Mouse (Mus musculus): ENCODE measurements at regions not wholly inside any gene's neighbourhood (a gene's known extent, or its start where the extent isn't known, plus 50 kb on each side); places are given as distances from the start of the nearest gene placed in this dataset.
A peak's percentile ranks its signal among the peaks of the same experiment; 100 is the strongest.

DNA sequence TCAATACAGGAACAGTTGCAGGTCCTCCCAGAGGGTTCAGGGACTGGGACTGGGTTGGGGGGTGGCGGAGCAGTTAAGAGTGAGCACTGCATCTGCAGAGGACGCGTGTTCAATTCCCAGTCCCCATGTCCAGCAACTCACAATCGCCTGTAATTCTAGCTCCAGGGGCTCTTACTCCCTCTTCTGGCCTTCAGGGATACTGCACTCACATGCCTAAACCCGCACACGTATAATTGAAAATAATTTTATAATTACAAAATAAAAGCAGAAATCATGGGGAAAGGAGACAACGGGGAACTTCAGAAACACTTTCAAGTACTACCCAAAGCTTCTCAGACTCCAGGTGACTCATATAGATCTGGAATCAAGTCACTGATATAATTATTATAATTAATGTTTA, 448.8 kb downstream of the Zfp536 start:
- DNase-seq: no peak
- intact Hi-C loops (cut with DNase I): no loop called here

DNA sequence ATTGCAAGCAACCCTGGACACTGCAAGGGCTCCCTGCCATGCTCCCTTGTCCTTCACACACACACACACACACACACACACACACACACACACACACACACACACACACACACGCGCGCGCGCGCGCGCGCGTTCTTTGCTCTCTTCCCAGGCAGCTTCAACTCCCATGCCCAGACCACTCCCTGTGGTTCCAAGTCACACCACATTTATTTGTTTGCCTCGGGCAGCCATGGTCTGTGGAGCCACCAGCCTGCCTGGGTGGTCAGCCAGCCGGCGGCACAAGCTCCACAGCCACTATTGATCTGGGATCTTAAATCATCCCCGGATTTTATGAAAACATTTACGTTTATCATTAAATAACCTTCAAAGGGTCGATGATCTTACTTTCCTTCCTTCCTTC, 440.0 kb downstream of the Zfp536 start:
- no peak for DNase-seq
- intact Hi-C loops (cut with DNase I): no loop called here

GRCm38 (mm10) chr7:37335212-37335611, 438.2 kb downstream of the Zfp536 start:
- no peak for DNase-seq
- intact Hi-C loops (cut with DNase I): no loop called here

GRCm38 (mm10) chr7:37336171-37336850, 437.1 kb downstream of the Zfp536 start:
- intact Hi-C loops (cut with DNase I): no loop called here
- no peak for DNase-seq

DNA sequence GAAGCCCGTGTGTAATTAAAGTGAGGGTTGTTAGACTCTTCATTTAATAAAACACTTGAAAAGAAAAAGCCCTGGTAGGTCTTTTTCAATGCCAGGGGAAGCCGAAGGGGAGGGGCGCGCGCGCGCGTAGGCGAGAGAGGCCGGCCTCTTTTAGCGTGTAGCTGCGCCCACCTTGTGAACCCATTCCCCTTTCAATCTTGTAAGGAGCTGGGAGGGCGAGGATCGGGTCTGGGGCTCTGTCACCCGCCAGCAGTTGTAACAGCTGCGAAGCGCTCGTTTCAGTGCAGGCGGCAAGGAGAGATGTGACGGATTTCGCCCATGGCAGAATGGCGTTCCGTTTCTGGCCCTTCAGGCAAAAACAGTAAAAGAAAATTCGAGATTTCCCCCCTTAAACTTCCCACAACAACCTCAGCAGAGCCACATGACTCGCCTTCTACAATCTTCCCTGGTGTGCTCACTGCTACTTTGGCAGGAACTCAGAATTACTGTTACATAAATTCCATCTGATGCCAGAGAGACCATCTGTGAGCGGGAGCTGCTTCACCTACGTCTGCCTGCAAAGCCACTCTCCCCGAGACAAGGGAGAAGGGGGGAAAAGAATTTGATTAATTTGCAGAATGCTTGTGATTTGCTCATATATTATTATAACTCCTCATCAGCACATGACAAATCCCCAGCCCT, 436.4 kb downstream of the Zfp536 start:
- peak; percentile 24 to 40 for DNase-seq
- intact Hi-C loops (cut with DNase I): no loop called here

DNA sequence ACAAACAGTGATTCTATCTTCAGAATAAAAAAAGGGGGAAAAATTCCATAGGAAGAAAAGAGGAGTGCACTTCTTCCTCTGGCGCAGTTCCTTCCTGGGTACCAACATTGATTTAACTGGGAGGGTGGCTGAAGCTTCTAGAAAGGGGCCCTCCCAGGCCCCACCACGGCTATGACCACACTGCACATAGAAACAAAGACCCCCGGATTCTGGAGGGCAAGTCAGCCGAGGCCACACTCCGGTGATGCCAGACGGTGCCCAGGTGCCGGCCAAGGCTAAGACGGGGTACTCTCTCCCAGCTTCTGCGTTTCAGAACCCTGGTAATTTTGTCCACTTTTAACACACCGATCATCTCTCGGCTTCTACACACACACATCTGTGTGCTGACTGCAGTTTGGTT, 435.8 kb downstream of the Zfp536 start:
- DNase-seq: no peak
- intact Hi-C loops (cut with DNase I): no loop called here

DNA sequence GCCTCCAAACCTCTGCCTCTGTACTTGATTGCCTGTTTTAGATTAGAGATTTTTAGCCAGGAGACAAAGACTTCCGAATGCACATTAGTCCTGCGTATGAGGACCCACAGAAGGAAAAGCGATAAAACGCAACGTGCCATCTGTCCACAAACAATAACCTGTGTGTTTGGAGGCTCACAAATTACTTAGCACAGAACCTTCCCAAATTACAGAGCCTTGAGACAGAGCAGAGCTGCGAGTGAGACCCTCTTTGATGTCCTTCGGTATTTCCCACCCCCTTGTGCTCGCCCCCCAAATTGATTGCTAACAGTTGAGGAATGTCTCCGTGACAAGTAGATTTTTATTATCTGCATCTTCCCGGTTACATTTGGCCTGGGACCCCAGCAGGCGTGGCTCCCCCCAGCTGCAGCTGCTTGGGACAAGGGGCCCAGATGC, 435.4 kb downstream of the Zfp536 start:
- no peak for DNase-seq
- intact Hi-C loops (cut with DNase I): no loop called here

GRCm38 (mm10) chr7:37342613-37343012, 430.8 kb downstream of the Zfp536 start:
- intact Hi-C loops (cut with DNase I): loop anchor here (10.0 kb wide), 2 partner anchors 368 to 958 kb away; no protein-coding TSS in a partner anchor
- no peak for DNase-seq

DNA sequence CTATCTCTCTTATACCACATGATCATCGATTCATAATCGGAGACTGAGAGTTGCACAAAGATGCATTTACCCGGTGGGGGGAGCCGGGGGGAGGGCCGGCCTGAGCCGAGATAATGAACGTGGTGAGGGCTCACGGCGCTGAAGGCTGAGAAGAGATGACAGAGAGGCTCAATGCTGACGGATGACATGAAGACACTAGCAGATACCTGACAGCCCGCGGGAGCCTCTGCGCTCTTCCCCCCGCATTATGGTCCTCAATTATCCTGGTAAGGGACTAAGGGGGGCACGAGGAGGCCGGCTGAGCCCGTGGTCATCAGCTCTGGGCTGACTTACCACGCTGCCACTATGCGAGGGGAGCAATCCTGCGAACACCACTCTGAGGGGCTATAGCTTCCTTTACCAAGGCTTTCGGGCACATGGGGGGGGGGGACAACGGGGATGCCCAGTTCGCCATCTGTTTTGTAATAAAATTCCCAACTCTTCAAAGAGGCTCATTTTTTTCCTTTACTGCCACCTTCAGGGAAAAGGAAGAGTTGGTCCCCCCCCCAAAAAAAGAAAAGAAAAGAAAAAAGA, 430.3 kb downstream of the Zfp536 start:
- no peak for DNase-seq
- intact Hi-C loops (cut with DNase I): loop anchor here (10.0 kb wide), 2 partner anchors 368 to 958 kb away; no protein-coding TSS in a partner anchor

DNA sequence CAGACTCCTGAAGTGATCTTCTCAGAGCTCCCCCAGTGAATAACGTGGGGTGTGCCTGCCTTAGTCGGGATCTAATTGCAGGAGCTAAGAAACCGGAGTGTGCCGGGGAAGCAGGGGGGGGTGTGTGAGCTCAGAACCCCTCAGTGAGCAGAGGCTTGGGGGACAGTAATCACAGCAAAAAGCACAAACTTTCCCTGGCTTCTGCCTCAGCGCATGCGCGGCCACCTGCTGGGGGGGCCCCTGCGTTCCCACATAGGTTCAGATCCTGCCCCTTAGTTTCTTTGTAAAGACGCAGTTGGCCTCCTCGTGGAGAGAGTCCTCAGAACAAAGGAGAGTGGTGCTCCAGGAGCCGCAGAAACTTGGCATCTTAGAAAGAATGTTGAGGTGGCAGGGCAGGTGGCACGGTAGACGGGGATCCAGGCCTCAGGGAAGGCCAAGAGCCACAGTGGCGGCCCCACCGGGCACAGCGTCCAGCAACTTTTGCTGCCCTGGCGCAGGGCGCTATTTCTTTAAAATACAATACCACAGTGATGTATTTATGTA, 429.7 kb downstream of the Zfp536 start:
- intact Hi-C loops (cut with DNase I): loop anchor here (10.0 kb wide), 2 partner anchors 369 to 959 kb away; no protein-coding TSS in a partner anchor
- DNase-seq: no peak

GRCm38 (mm10) chr7:37346041-37346440, 427.4 kb downstream of the Zfp536 start:
- intact Hi-C loops (cut with DNase I): loop anchor here (1.0 to 10.0 kb wide), 5 partner anchors 371 to 1443 kb away; partner anchors contain the start of gene Tshz3

GRCm38 (mm10) chr7:37357647-37358395, 415.6 kb downstream of the Zfp536 start:
- intact Hi-C loops (cut with DNase I): loop anchor here (1.0 to 10.0 kb wide), 5 partner anchors 1456 to 1707 kb away; no protein-coding TSS in a partner anchor
- peak; percentile 92 to 95 for DNase-seq

More at GRCm38 (mm10) chr7:37346041-37346440, 427.4 kb downstream of the Zfp536 start:
- peak; percentile 66 to 82 for DNase-seq

DNA sequence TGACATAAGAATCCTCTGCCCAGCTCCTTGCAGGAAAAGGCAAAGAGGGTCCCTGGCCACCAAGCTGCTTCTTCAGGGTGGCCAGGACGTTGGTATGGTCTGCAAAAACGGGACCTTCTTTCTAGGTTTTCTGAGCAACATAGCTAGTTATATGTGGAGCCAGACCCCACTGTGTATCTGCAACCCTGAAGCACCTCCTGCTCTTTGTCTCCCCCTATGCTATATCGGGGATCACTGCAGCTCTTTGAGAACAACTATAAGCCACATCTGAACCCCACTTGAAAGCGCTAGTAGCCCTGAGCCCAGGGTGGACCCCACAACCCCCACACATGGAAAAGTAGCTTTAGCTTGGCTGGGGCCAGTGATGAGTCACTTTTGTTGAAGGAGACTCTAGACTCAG, 414.9 kb downstream of the Zfp536 start:
- no peak for DNase-seq
- intact Hi-C loops (cut with DNase I): loop anchor here (5.0 to 10.0 kb wide), 3 partner anchors 1476 to 1674 kb away; no protein-coding TSS in a partner anchor

DNA sequence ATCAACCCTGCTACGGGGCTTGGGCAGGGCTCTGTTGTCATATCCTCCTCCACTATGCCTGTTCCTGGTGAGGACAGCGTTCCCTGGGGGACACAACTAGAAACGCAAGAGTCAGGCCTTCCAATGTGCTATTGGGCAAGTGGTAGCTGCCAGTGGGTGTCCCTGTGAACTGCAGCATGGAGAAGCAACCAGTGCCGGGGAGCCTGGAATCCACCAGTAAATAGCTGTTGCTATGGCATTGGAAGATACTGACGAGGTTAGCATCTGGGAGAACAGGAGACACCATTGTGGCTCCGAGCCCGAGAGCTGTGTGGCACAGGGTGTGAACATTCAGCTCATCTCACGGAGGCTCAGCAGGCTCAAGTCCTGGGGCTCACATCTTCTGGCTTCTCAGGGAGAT, 414.0 kb downstream of the Zfp536 start:
- no peak for DNase-seq
- intact Hi-C loops (cut with DNase I): loop anchor here (5.0 to 10.0 kb wide), 3 partner anchors 1477 to 1675 kb away; no protein-coding TSS in a partner anchor

- DNase-seq: peak; percentile 34 to 58
- intact Hi-C loops (cut with DNase I): no loop called here
These were observed 413.3 kb downstream of the Zfp536 start for GRCm38 (mm10) chr7:37360171-37360570.

- intact Hi-C loops (cut with DNase I): no loop called here
- DNase-seq: peak; percentile 57 to 68
These were observed 411.5 kb downstream of the Zfp536 start for GRCm38 (mm10) chr7:37361802-37362441.

GRCm38 (mm10) chr7:37362879-37363278, 410.6 kb downstream of the Zfp536 start:
- no peak for DNase-seq
- intact Hi-C loops (cut with DNase I): no loop called here

DNA sequence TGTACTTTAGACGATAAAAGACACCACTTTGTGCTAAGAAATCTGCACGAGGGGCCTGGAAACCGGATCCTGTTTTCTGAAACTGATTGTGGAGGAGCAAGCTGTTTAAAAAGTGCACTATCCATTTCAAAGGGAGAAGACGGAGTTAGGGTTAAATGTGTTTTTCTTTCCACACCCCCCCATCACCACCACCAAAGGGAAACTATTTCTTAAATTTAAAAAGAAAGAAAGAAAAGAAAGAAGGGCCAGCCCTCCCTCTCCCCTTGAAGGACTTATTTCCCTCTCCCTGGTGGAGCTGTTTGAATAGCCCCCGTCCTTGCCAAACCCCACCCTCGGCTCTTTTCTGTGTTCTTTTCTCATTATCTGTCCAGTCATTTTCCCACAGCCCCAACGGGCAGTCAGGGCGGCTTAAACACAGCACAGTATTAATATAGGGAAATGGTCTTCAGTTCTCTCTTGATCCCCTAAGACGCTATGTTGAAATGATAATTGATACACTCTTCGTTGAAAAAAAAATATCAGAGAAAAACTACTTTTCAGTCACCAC, 409.7 kb downstream of the Zfp536 start:
- peak in 1 of 2 experiments; percentile 23 for DNase-seq
- intact Hi-C loops (cut with DNase I): no loop called here

GRCm38 (mm10) chr7:37364221-37364620, 409.2 kb downstream of the Zfp536 start:
- intact Hi-C loops (cut with DNase I): no loop called here
- DNase-seq: no peak

- no peak for DNase-seq
- intact Hi-C loops (cut with DNase I): no loop called here
These were observed 407.4 kb downstream of the Zfp536 start for GRCm38 (mm10) chr7:37366006-37366405.
